ENCODE assay signal across 17 mouse cellular contexts in genomic region chr4:145099853-145100252, GRCm38 (mm10).
DNase-seq lines count a peak whose midpoint lies in the region; ATAC-seq and TF ChIP-seq lines count a peak whose summit lies in the region.
"Had no signal": no experiment of that assay in that cellular context is flagged by ENCODE, and none has a peak within 500 bp of the region (broad histone marks: within the 10 kb centered on the region; RNA-seq: fewer than 3 reads in every experiment).

No protein-coding gene starts in this region.

- peaks cover 50% of the 10 kb centered on the region for H3K36me3 ChIP-seq in forebrain, postnatal 0 days (ENCODE audit: insufficient read depth)

- H3K4me2 ChIP-seq in forebrain, postnatal 0 days (ENCODE audit: low read depth): no peak overlapping the region
- H3K4me2 ChIP-seq: forebrain, embryonic 13.5 days; heart, embryonic 12.5 days; hindbrain, embryonic 14.5 days had no signal

- H3K9me3 ChIP-seq in forebrain, postnatal 0 days (ENCODE audit: low read length): no peaks in the 10 kb centered on the region
- H3K9me3 ChIP-seq: embryonic facial prominence, embryonic 10.5 days; forebrain, embryonic 13.5 days; heart, embryonic 12.5 days; hindbrain, embryonic 10.5 days had no signal

- no peaks in the 10 kb centered on the region for H3K27me3 ChIP-seq in forebrain, postnatal 0 days (ENCODE audit: insufficient read depth, low read length)
- H3K27me3 ChIP-seq: forebrain, embryonic 13.5 days; heart, embryonic 12.5 days had no signal

- DNase-seq in cerebellum, adult 9-11 months: peak; percentile 19
- no peak for DNase-seq in cerebellum, postnatal 36 days
- DNase-seq in CD4-positive, CD25-positive, alpha-beta regulatory T cell, adult 2 months (ENCODE audit: low read depth, low spot score): peak; percentile 14
- no peak for DNase-seq in right cerebral cortex, postnatal 14 days
- DNase-seq in forebrain, postnatal 0 days: no peak
- no peak for DNase-seq in spleen, adult 18-20 months
- DNase-seq: adrenal gland, postnatal 25 days; cerebellum, adult 8-10 months; gastrocnemius, postnatal 10 days had no signal

- no peak overlapping the region for H3K9ac ChIP-seq in forebrain, postnatal 0 days
- H3K9ac ChIP-seq: forebrain, embryonic 13.5 days; heart, embryonic 12.5 days; hindbrain, embryonic 14.5 days had no signal

- no peak for TF ChIP-seq CTCF in forebrain, postnatal 0 days (IDR thresholded peaks at IDR 0.05; ENCODE audit: low read depth)

- ATAC-seq in activated CD4-positive, CD25-positive, alpha-beta regulatory T cell, adult 4 months: peak; percentile 61
- peak; percentile 17; the same call in 1 of the 2 replicates for ATAC-seq in megakaryocyte, adult 5-6 weeks (ENCODE audit: poor library complexity, severe bottlenecking)
- no peak for ATAC-seq in forebrain, postnatal 0 days
- ATAC-seq: forebrain, embryonic 13.5 days; intestine, postnatal 0 days had no signal

- H3K4me1 ChIP-seq in forebrain, postnatal 0 days (ENCODE audit: insufficient read depth): peaks cover 4% of the 10 kb centered on the region; the same call in 1 of the 2 replicates

- no peak overlapping the region for H3K4me3 ChIP-seq in forebrain, postnatal 0 days (ENCODE audit: low read depth, low read length)
- H3K4me3 ChIP-seq: embryonic facial prominence, embryonic 10.5 days; forebrain, embryonic 13.5 days; heart, embryonic 12.5 days; hindbrain, embryonic 10.5 days had no signal

- no peak overlapping the region for H3K27ac ChIP-seq in forebrain, postnatal 0 days (ENCODE audit: low read depth, low read length)
- H3K27ac ChIP-seq: embryonic facial prominence, embryonic 10.5 days; forebrain, embryonic 13.5 days; hindbrain, embryonic 14.5 days had no signal

- WGBS in forebrain, postnatal 0 days: 93% methylated on average over 6 of the region's 6 CpGs

Comparison
In these comparisons a context has a peak if more than half of its experiments do, and no peak if none do; other contexts are left out.
1. DNase-seq: peak in cerebellum, adult 9-11 months (single experiment) and CD4-positive, CD25-positive, alpha-beta regulatory T cell, adult 2 months (single experiment); none in cerebellum, postnatal 36 days (0 of 2), right cerebral cortex, postnatal 14 days (single experiment), forebrain, postnatal 0 days (single experiment) and spleen, adult 18-20 months (0 of 2).